Mouse (Mus musculus) lung, postnatal 0 days (tissue): ENCODE measurements at regions not wholly inside any gene's neighbourhood (a gene's known extent, or its start where the extent isn't known, plus 50 kb on each side); places are given as distances from the start of the nearest gene placed in this dataset.

Experiments
- CTCF ChIP-seq: IDR thresholded peaks from 2 replicates; pipeline ENCODE4 v1.5.1; 2016; ENCODE audit warnings: antibody characterized with exemption, mild to moderate bottlenecking
- EP300 ChIP-seq: IDR thresholded peaks from 2 replicates; pipeline ENCODE4 v1.6.1; 2016; ENCODE audit warnings: antibody characterized with exemption, mild to moderate bottlenecking, control low read depth

GRCm38 (mm10) chr10:91612052-91612451 is 430.9 kb upstream of the Tmpo start:
- no peak for TF ChIP-seq CTCF
- no peak for TF ChIP-seq EP300
